Mouse (Mus musculus) erythroblast, embryonic 14.5 days (primary cell): ENCODE measurements around the gene Mrc2.

Source experiments
- GATA1 ChIP-seq: IDR thresholded peaks from 2 replicates; pipeline ENCODE4 v1.6.1; 2012; ENCODE audit warnings: low read length, inconsistent platforms, mixed read lengths
- TAL1 ChIP-seq: IDR thresholded peaks from 3 replicates; pipeline ENCODE4 v1.6.1; 2012; ENCODE audit warnings: low read length, inconsistent platforms, mixed read lengths

DNA sequence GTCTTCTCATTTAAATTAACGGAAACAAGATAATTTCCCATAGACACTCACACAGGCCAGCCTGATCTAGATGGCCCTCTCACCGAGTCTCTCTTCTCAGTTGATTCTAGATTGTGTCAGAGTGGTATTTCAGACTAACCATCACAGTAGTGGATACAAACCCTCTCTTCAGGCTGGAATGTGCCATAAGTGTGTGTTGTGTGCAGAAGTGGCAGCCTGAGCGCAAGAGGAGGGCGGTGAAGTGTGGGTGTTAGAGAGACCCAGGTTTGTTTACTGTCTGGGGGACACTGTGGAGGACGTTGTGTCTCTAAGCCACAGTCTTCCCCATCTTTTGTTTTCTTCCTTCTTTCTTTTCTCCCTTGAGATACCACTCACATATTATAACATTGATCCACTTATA is 31.1 kb downstream of the Mrc2 start:
- no peak for TF ChIP-seq GATA1
- TF ChIP-seq TAL1 = no peak
